Mouse (Mus musculus) stomach, postnatal 0 days (tissue): ENCODE results near the gene Aspscr1. TPM values are rescaled to one million over a fixed set of nuclear protein-coding genes. Genes with fewer than 3 reads are reported as not detected.

ENCODE experiments used
- ATAC-seq: fragments of 200-750 bp; cut with Nextera tagmentation; 2 replicates; pipeline ENCODE4 v1.8.0; 2017; ENCODE audit not compliant: low FRiP score, low TSS enrichment
- DNase-seq: peaks from one replicate; pipeline ENCODE4 v3.0.0-alpha.2; 2016; ENCODE audit warnings: low spot score
- H3K27ac ChIP-seq: fragments of 300-500 bp; sonication (generic); replicated peaks from 2 replicates; pipeline ENCODE4 v1.5.1; 2014; ENCODE audit warnings: mild to moderate bottlenecking, control low read depth
- H3K27me3 ChIP-seq: fragments of 300-500 bp; sonication (generic); 2 replicates; pipeline ENCODE4 v1.6.1; 2014; ENCODE audit warnings: low read length; ENCODE audit not compliant: control insufficient read depth, insufficient read depth
- H3K36me3 ChIP-seq: fragments of 300-500 bp; sonication (generic); 2 replicates; pipeline ENCODE4 v1.6.1; 2014; ENCODE audit warnings: low read length, mixed read lengths; ENCODE audit not compliant: control insufficient read depth, insufficient read depth
- H3K4me1 ChIP-seq: fragments of 300-500 bp; sonication (generic); replicated peaks from 2 replicates; pipeline ENCODE4 v1.6.1; 2014; ENCODE audit warnings: antibody characterized with exemption; ENCODE audit not compliant: control insufficient read depth, insufficient read depth
- H3K4me2 ChIP-seq: fragments of 300-500 bp; sonication (generic); replicated peaks from 2 replicates; pipeline ENCODE4 v1.6.1; 2014; ENCODE audit warnings: low read depth, mild to moderate bottlenecking, control low read depth, moderate library complexity
- H3K4me3 ChIP-seq: fragments of 300-500 bp; sonication (generic); 2 replicates; pipeline ENCODE4 v1.5.1; 2014; ENCODE audit warnings: low read depth, low read length, control low read depth
- H3K9ac ChIP-seq: fragments of 300-500 bp; sonication (generic); 2 replicates; pipeline ENCODE4 v1.6.1; 2014; ENCODE audit warnings: mild to moderate bottlenecking, low read length, control low read depth, mixed read lengths
- H3K9me3 ChIP-seq: fragments of 300-500 bp; sonication (generic); 2 replicates; pipeline ENCODE4 v1.6.1; 2016; ENCODE audit warnings: low read length; ENCODE audit not compliant: control insufficient read depth
- CTCF ChIP-seq: IDR thresholded peaks from 2 replicates; pipeline ENCODE4 v1.5.1; 2016; ENCODE audit warnings: antibody characterized with exemption, low read depth, mild to moderate bottlenecking, moderate library complexity
- EP300 ChIP-seq: optimal IDR thresholded peaks from 2 replicates; pipeline ENCODE3; 2016; ENCODE audit warnings: antibody characterized with exemption
- WGBS: fragments of 180-500 bp; shearing (Covaris S2); extraction: QIAGEN DNeasy Blood & Tissue Kit; methylation state at CpG from one replicate; pipeline ENCODE4 v1.1.7; 2014; 5-methylcytosine and 5-hydroxymethylcytosine counted together
- polyA plus RNA-seq: library from polyadenylated mRNA; unstranded; fragments of >200 nt; fragmentation: Nextera tagmentation; extraction: Ambion mirVana; gene quantifications from 2 replicates; pipeline ENCODE4 v1.2.1, GENCODE M21; 2015

Aspscr1 gene
- polyA plus RNA-seq, 1 experiment from 2014 or later, result 74.1 TPM

- H3K36me3 ChIP-seq, result no peaks in the 10 kb centered on the region
- H3K9me3 ChIP-seq, result no peaks in the 10 kb centered on the region
- peak overlapping the region; percentile 82 for H3K27ac ChIP-seq
- no peak overlapping the region for H3K4me2 ChIP-seq
- no peak overlapping the region for H3K4me3 ChIP-seq
- ATAC-seq (0 out of 2 replicates have a peak, but pooled peaks have one; percentile 42), DNase-seq (peak; percentile 83)
- no peak overlapping the region for H3K9ac ChIP-seq
- TF ChIP-seq EP300, result no peak
- no peak for TF ChIP-seq CTCF
- 0 out of 2 replicates have a peak, but pooled peaks cover 2% of the 10 kb centered on the region for H3K4me1 ChIP-seq
- no peaks in the 10 kb centered on the region for H3K27me3 ChIP-seq
- WGBS, result 19% methylated on average over 6 of the region's 6 CpGs
Measured at GRCm38 (mm10) chr11:120733521-120733920, 60.7 kb downstream of the Aspscr1 start.

GRCm38 (mm10) chr11:120736424-120736823 is 63.7 kb downstream of the Aspscr1 start:
- Histone ChIP-seq H3K9me3 (no peaks in the 10 kb centered on the region), H3K9ac (no peak overlapping the region), H3K4me3 (no peak overlapping the region), H3K27me3 (no peaks in the 10 kb centered on the region), H3K4me1 (no peaks in the 10 kb centered on the region), H3K27ac (no peak overlapping the region), H3K36me3 (no peaks in the 10 kb centered on the region), H3K4me2 (no peak overlapping the region)
- DNase-seq (no peak), ATAC-seq (no peak)
- TF ChIP-seq EP300 (no peak), CTCF (no peak)
- 80% methylated on average over 6 of the region's 6 CpGs for whole genome bisulfite sequencing

GRCm38 (mm10) chr11:120740981-120741380 is 68.2 kb downstream of the Aspscr1 start:
- Histone ChIP-seq H3K27ac (no peak overlapping the region), H3K4me3 (no peak overlapping the region), H3K27me3 (no peaks in the 10 kb centered on the region), H3K9ac (no peak overlapping the region), H3K9me3 (no peaks in the 10 kb centered on the region), H3K36me3 (no peaks in the 10 kb centered on the region), H3K4me2 (no peak overlapping the region), H3K4me1 (no peaks in the 10 kb centered on the region)
- DNase-seq (no peak), ATAC-seq (no peak)
- TF ChIP-seq CTCF (no peak), EP300 (no peak)
- 89% methylated on average over 5 of the region's 5 CpGs for WGBS

- no peak overlapping the region for H3K9ac ChIP-seq
- no peak for TF ChIP-seq CTCF
- no peak for TF ChIP-seq EP300
- H3K36me3 ChIP-seq, result no peaks in the 10 kb centered on the region
- no peak overlapping the region for H3K4me2 ChIP-seq
- ATAC-seq (peak; percentile 81), DNase-seq (peak; percentile 69)
- H3K4me1 ChIP-seq, result no peaks in the 10 kb centered on the region
- peak overlapping the region; percentile 77 for H3K27ac ChIP-seq
- H3K4me3 ChIP-seq, result no peak overlapping the region
- no peaks in the 10 kb centered on the region for H3K27me3 ChIP-seq
- 53% methylated on average over 7 of the region's 7 CpGs for WGBS
- no peaks in the 10 kb centered on the region for H3K9me3 ChIP-seq
Measured at GRCm38 (mm10) chr11:120744121-120744701, 71.4 kb downstream of the Aspscr1 start.

GRCm38 (mm10) chr11:120747974-120748373 is 75.2 kb downstream of the Aspscr1 start:
- Histone ChIP-seq H3K4me2 (no peak overlapping the region), H3K27ac (peak overlapping the region; percentile 46; the same call in 1 of the 2 replicates), H3K9ac (no peak overlapping the region), H3K4me1 (no peaks in the 10 kb centered on the region), H3K4me3 (no peak overlapping the region), H3K9me3 (no peaks in the 10 kb centered on the region), H3K27me3 (no peaks in the 10 kb centered on the region), H3K36me3 (no peaks in the 10 kb centered on the region)
- DNase-seq (no peak), ATAC-seq (0 out of 2 replicates have a peak, but pooled peaks have one; percentile 21)
- TF ChIP-seq CTCF, result no peak
- TF ChIP-seq EP300, result no peak
- WGBS, result 41% methylated on average over 4 of the region's 4 CpGs

GRCm38 (mm10) chr11:120749430-120749829 is 76.7 kb downstream of the Aspscr1 start:
- Histone ChIP-seq H3K4me2 (no peak overlapping the region), H3K9ac (no peak overlapping the region), H3K4me3 (no peak overlapping the region), H3K4me1 (no peaks in the 10 kb centered on the region), H3K36me3 (no peaks in the 10 kb centered on the region), H3K9me3 (no peaks in the 10 kb centered on the region), H3K27ac (no peak overlapping the region), H3K27me3 (no peaks in the 10 kb centered on the region)
- TF ChIP-seq EP300, result no peak
- TF ChIP-seq CTCF, result peak; percentile 66
- 66% methylated on average over 8 of the region's 8 CpGs for WGBS
- ATAC-seq (no peak), DNase-seq (no peak)
